Mouse (Mus musculus) embryo, embryonic 10 days (tissue): ENCODE measurements at regions not wholly inside any gene's neighbourhood (a gene's known extent, or its start where the extent isn't known, plus 50 kb on each side); places are given as distances from the start of the nearest gene placed in this dataset.

Source experiments
- DNase-seq: peaks from one replicate; pipeline ENCODE4 v3.0.0-alpha.2; 2015; ENCODE audit warnings: low spot score

GRCm38 (mm10) chr16:8914183-8914582 is 84.3 kb downstream of the 1810013L24Rik start:
- peak; percentile 18 for DNase-seq

- DNase-seq = peak; percentile 7
These were observed 86.2 kb downstream of the 1810013L24Rik start for GRCm38 (mm10) chr16:8916091-8916490.

GRCm38 (mm10) chr16:8918741-8919535 is 89.0 kb downstream of the 1810013L24Rik start:
- DNase-seq = no peak

- no peak for DNase-seq
These were observed 94.8 kb downstream of the 1810013L24Rik start for GRCm38 (mm10) chr16:8924732-8925131.

GRCm38 (mm10) chr16:8931961-8932360 is 102.1 kb downstream of the 1810013L24Rik start:
- DNase-seq = no peak

GRCm38 (mm10) chr16:8933121-8933520 is 103.2 kb downstream of the 1810013L24Rik start:
- no peak for DNase-seq

- no peak for DNase-seq
These were observed 106.5 kb downstream of the 1810013L24Rik start for GRCm38 (mm10) chr16:8936446-8936845.

- no peak for DNase-seq
These were observed 108.6 kb downstream of the 1810013L24Rik start for GRCm38 (mm10) chr16:8938516-8938915.

- DNase-seq = no peak
These were observed 109.2 kb downstream of the 1810013L24Rik start for GRCm38 (mm10) chr16:8939136-8939535.

- peak; percentile 24 for DNase-seq
These were observed 114.7 kb downstream of the 1810013L24Rik start for GRCm38 (mm10) chr16:8944412-8945102.

GRCm38 (mm10) chr16:8947846-8948245 is 117.9 kb downstream of the 1810013L24Rik start:
- no peak for DNase-seq

- no peak for DNase-seq
These were observed 121.4 kb downstream of the 1810013L24Rik start for GRCm38 (mm10) chr16:8951156-8951899.

- no peak for DNase-seq
These were observed 131.8 kb downstream of the 1810013L24Rik start for GRCm38 (mm10) chr16:8961739-8962138.

GRCm38 (mm10) chr16:8993521-8994250 is 163.8 kb downstream of the 1810013L24Rik start:
- no peak for DNase-seq

GRCm38 (mm10) chr16:8994521-8994920 is 164.6 kb downstream of the 1810013L24Rik start:
- no peak for DNase-seq

- no peak for DNase-seq
These were observed 167.3 kb downstream of the 1810013L24Rik start for GRCm38 (mm10) chr16:8997250-8997649.

- DNase-seq = peak; percentile 65
These were observed 174.1 kb downstream of the 1810013L24Rik start for GRCm38 (mm10) chr16:9004012-9004411.

- no peak for DNase-seq
These were observed 176.0 kb downstream of the 1810013L24Rik start for GRCm38 (mm10) chr16:9005933-9006332.

- DNase-seq = peak; percentile 95
These were observed 179.6 kb downstream of the 1810013L24Rik start for GRCm38 (mm10) chr16:9009361-9010083.

GRCm38 (mm10) chr16:9011077-9011476 is 181.2 kb downstream of the 1810013L24Rik start:
- no peak for DNase-seq

GRCm38 (mm10) chr16:9011691-9012090 is 181.8 kb downstream of the 1810013L24Rik start:
- no peak for DNase-seq
